Comparison of ENCODE assay signal across 12 mouse cellular contexts in the genomic region with DNA sequence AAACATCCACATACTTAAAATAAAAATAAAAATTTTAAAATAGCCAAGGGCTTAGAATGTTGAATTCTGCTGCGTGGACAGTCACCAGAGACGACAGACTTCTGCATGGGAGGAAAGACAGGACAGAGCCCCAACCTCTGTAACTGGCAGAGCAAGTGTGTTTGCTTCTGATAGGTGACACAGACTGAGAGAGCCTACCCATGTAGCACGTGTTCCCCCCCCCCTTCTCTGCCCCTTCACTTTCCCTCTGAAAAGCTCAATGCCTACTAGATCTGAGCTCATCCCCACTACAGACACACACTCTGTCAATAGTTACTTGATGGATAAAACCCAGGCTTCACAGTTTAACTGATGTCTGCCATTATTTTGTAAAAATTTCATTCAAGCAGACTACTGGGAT. TPM values are rescaled to one million over a fixed set of nuclear protein-coding genes. Genes with fewer than 3 reads are reported as not detected.
DNase-seq lines count a peak whose midpoint lies in the region; ATAC-seq lines count a peak whose summit lies in the region.
"Had no signal": no experiment of that assay in that cellular context is flagged by ENCODE, and none has a peak within 500 bp of the region (broad histone marks: within the 10 kb centered on the region; RNA-seq: fewer than 3 reads in every experiment).

No protein-coding gene starts in this region.

- no peak for ATAC-seq in kidney, embryonic 15.5 days (replicated peaks; ENCODE audit: low FRiP score)
- ATAC-seq in intestine, embryonic 15.5 days, result no peak
- peak; percentile 32 for ATAC-seq in megakaryocyte progenitor cell, adult 5-6 weeks (replicated peaks; ENCODE audit: poor library complexity)
- ATAC-seq: forebrain, embryonic 16.5 days had no signal

- WGBS in kidney, embryonic 15.5 days, result 69% methylated on average over 3 of the region's 3 CpGs
- 42% methylated on average over 3 of the region's 3 CpGs for WGBS in intestine, embryonic 15.5 days

- H3K9ac ChIP-seq in kidney, embryonic 15.5 days, result no peak overlapping the region
- H3K9ac ChIP-seq in intestine, embryonic 15.5 days, result no peak overlapping the region
- H3K9ac ChIP-seq: neural tube, embryonic 12.5 days had no signal

- H3K4me2 ChIP-seq in kidney, embryonic 15.5 days, result peak overlapping the region; percentile 96
- H3K4me2 ChIP-seq in intestine, embryonic 15.5 days (replicated peaks), result peak overlapping the region; percentile 78

- H3K4me3 ChIP-seq in kidney, embryonic 15.5 days (replicated peaks), result no peak overlapping the region
- peak overlapping the region; percentile 96; the same call in 1 of the 2 replicates for H3K4me3 ChIP-seq in intestine, embryonic 15.5 days (replicated peaks)

- H3K9me3 ChIP-seq in kidney, embryonic 15.5 days (replicated peaks), result no peaks in the 10 kb centered on the region
- H3K9me3 ChIP-seq in intestine, embryonic 15.5 days, result no peaks in the 10 kb centered on the region
- H3K9me3 ChIP-seq: neural tube, embryonic 12.5 days had no signal

- peaks cover 13% of the 10 kb centered on the region for H3K27me3 ChIP-seq in kidney, embryonic 15.5 days
- H3K27me3 ChIP-seq in intestine, embryonic 15.5 days (replicated peaks), result no peaks in the 10 kb centered on the region

- no peak for DNase-seq in kidney, adult 11 months
- DNase-seq in c-Kit-positive CD71-positive TER-119-positive erythroid progenitor cells, embryonic 14.5 days (ENCODE audit: low spot score), result peak; percentile 29
- DNase-seq in Muller cell, postnatal 12 days (ENCODE audit: inconsistent ontology term), result no peak
- DNase-seq in testis, postnatal 10 days (ENCODE audit: low spot score), result no peak
- DNase-seq: layer of hippocampus, postnatal 36 days; lung, postnatal 4 days; right cerebral cortex, postnatal 25 days had no signal

- H3K36me3 ChIP-seq in kidney, embryonic 15.5 days, result no peaks in the 10 kb centered on the region
- H3K36me3 ChIP-seq in intestine, embryonic 15.5 days, result no peaks in the 10 kb centered on the region
- H3K36me3 ChIP-seq: neural tube, embryonic 12.5 days had no signal

- no peak overlapping the region for H3K27ac ChIP-seq in kidney, embryonic 15.5 days
- no peak overlapping the region for H3K27ac ChIP-seq in intestine, embryonic 15.5 days
- H3K27ac ChIP-seq: neural tube, embryonic 12.5 days had no signal

- H3K4me1 ChIP-seq in kidney, embryonic 15.5 days, result peaks cover 40% of the 10 kb centered on the region
- H3K4me1 ChIP-seq in intestine, embryonic 15.5 days (replicated peaks), result peaks cover 20% of the 10 kb centered on the region

RNA-seq across cellular contexts. Expression of gene Marc2, which starts 0.7 kb away (rescaled TPM):
- polyA plus RNA-seq in kidney, embryonic 15.5 days (2015; fragmentation: Nextera tagmentation; extraction: Ambion mirVana), result 185 and 196 TPM in 2 replicates
- polyA plus RNA-seq in intestine, embryonic 15.5 days (2015; fragmentation: Nextera tagmentation; extraction: Ambion mirVana), result 361 and 402 TPM in 2 replicates
- total RNA-seq in megakaryocyte progenitor cell, adult 5-6 weeks (2015), result 217 and 227 TPM in 2 replicates
- total RNA-seq in megakaryocyte progenitor cell, adult 5-6 weeks (2017), result 65.4 and 72.7 TPM in 2 replicates

RNA-seq across cellular contexts. Expression of gene Marc1, which starts 35.9 kb away (rescaled TPM):
- polyA plus RNA-seq in kidney, embryonic 15.5 days (2015; fragmentation: Nextera tagmentation; extraction: Ambion mirVana), result 0.30 and 0.61 TPM in 2 replicates
- polyA plus RNA-seq in intestine, embryonic 15.5 days (2015; fragmentation: Nextera tagmentation; extraction: Ambion mirVana), result 0.86 and 0.88 TPM in 2 replicates
- total RNA-seq in megakaryocyte progenitor cell, adult 5-6 weeks (2015), result 0.49 and 0.67 TPM in 2 replicates
- total RNA-seq in megakaryocyte progenitor cell, adult 5-6 weeks (2017), result 0.33 TPM in 1 of 2 replicates, not detected in the other
- polyA plus RNA-seq: forebrain, embryonic 16.5 days had no signal

RNA-seq across cellular contexts. Expression of gene C130074G19Rik, which starts 36.0 kb away (rescaled TPM):
- polyA plus RNA-seq in kidney, embryonic 15.5 days (2015; fragmentation: Nextera tagmentation; extraction: Ambion mirVana), result 2.3 and 2.7 TPM in 2 replicates
- 2.3 and 2.7 TPM in 2 replicates for polyA plus RNA-seq in intestine, embryonic 15.5 days (2015; fragmentation: Nextera tagmentation; extraction: Ambion mirVana)
- not detected in 2 replicates for total RNA-seq in megakaryocyte progenitor cell, adult 5-6 weeks (2015)
- total RNA-seq in megakaryocyte progenitor cell, adult 5-6 weeks (2017), result not detected in 2 replicates
